ENCODE assay signal across 1 mouse cellular context in the genomic region with DNA sequence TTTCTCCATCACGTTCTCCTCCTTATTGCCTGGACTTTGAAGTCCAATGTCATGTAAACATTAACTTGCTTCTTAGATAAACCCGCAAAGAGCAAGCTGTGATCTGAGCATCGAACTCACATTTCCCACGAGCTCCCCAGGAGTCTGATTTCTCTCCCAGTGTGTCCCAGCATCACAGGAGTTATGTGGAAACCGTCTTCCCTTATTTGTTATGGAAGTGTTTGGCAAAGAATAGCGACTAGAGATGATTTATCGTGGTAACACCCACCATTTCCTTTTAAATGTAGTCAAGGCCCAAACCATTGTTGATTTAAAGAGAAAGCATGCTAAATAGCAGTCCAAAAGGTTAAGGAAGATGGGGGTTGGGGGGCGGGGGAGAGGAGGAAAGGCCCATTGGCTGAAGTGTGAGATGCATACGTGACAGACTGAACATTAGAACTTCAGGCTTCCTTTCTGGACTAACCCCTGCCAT.
TF ChIP-seq lines count a peak whose summit lies in the region.

No protein-coding gene starts in this region.

TF ChIP-seq in MEL, 35 proteins besides CTCF, POLR2A, EP300 and RAD21 (continued from another document):
- no peak for TF ChIP-seq RCOR1 (IDR thresholded peaks at IDR 0.05; ENCODE audit: low read depth, low read length)
- no peak for TF ChIP-seq MAZ (IDR thresholded peaks at IDR 0.05; ENCODE audit: low read depth, low read length)
- no peak for TF ChIP-seq CHD2 (IDR thresholded peaks at IDR 0.05; ENCODE audit: low read length)
- 0 out of 2 replicates have a peak, but pooled peaks have one; percentile 10 for TF ChIP-seq NELFE (IDR thresholded peaks at IDR 0.05; ENCODE audit: low read depth, low read length)
- no peak for TF ChIP-seq POLR2AphosphoS5 (IDR thresholded peaks at IDR 0.05; ENCODE audit: borderline replicate concordance, low read depth, low read length)
- no peak for TF ChIP-seq UBTF (IDR thresholded peaks at IDR 0.05; ENCODE audit: borderline replicate concordance, insufficient read depth, low read depth, low read length)
- TF ChIP-seq MEF2A (IDR thresholded peaks at IDR 0.05; ENCODE audit: extremely low read depth, insufficient replicate concordance, low read depth, low read length, poor library complexity, severe bottlenecking): no peak
- no peak for TF ChIP-seq GATA1 (IDR thresholded peaks at IDR 0.05; ENCODE audit: low read depth, low read length)
